Mouse (Mus musculus): ENCODE data around the gene Mif.

DNA sequence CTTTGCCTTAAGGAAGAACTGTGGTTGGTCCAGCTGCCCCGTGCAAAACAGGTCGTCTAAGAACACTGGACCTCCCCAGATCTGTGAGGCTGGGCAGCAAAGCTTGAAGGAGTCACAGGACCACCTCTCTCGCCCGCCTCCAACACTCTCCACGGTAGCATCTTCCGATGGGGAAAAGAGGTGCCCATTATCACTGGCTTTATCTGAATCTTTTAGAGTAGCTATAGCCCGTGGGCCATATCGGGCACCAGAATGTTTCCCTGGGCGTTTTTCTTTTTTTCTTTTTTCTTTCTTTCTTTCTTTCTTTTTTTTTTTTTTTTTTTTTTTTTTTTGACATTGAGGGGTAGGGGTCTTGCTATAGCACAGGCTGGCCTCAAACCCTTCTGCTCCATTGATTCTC is 25.3 kb downstream of the Mif start:
- TF ChIP-seq CTCF (IDR thresholded peaks at IDR 0.05; ENCODE audit: control insufficient read depth, insufficient read depth, insufficient replicate concordance, low read depth, low read length) = no peak
- TF ChIP-seq POLR2A (IDR thresholded peaks at IDR 0.05; ENCODE audit: control insufficient read depth, low read depth, low read length) = no peak
